Mouse (Mus musculus) liver, adult 2 months (tissue): ENCODE data around the gene Rgs8. TPM values are rescaled to one million over a fixed set of nuclear protein-coding genes. Genes with fewer than 3 reads are reported as not detected.

Source experiments
- DNase-seq: peaks from one replicate; pipeline ENCODE4 v3.0.0-alpha.2; 2011; ENCODE audit warnings: low read depth, low spot score; ENCODE audit errors: extremely low read depth
- H3K27ac ChIP-seq: fragments of 200-500 bp; replicated peaks from 2 replicates; pipeline ENCODE4 v1.5.1; 2012; ENCODE audit warnings: low read depth, mild to moderate bottlenecking, control low read depth, inconsistent platforms, low read length; ENCODE audit not compliant: insufficient read depth
- H3K27me3 ChIP-seq: fragments of 200-500 bp; 2 replicates; pipeline ENCODE4 v1.6.1; 2012; ENCODE audit warnings: mild to moderate bottlenecking, moderate library complexity, low read length, inconsistent platforms; ENCODE audit not compliant: control insufficient read depth, insufficient read depth
- H3K36me3 ChIP-seq: fragments of 200-500 bp; 2 replicates; pipeline ENCODE4 v1.6.1; 2012; ENCODE audit warnings: low read length, inconsistent platforms; ENCODE audit not compliant: control insufficient read depth, insufficient read depth
- H3K4me1 ChIP-seq: fragments of 200-500 bp; 2 replicates; pipeline ENCODE4 v1.6.1; 2011; ENCODE audit warnings: low read length; ENCODE audit not compliant: control insufficient read depth, insufficient read depth
- H3K4me3 ChIP-seq: fragments of 200-500 bp; 2 replicates; pipeline ENCODE4 v1.5.1; 2011; ENCODE audit warnings: low read depth, mild to moderate bottlenecking, control low read depth, low read length, moderate library complexity; ENCODE audit not compliant: insufficient read depth
- H3K79me2 ChIP-seq: fragments of 200-500 bp; 2 replicates; pipeline ENCODE4 v1.6.1; 2012; ENCODE audit warnings: inconsistent platforms, mild to moderate bottlenecking, low read length, moderate library complexity; ENCODE audit not compliant: control insufficient read depth, insufficient read depth
- H3K9ac ChIP-seq: fragments of 200-500 bp; 2 replicates; pipeline ENCODE4 v1.6.1; 2012; ENCODE audit warnings: low read depth, mild to moderate bottlenecking, control low read depth, inconsistent platforms, low read length
- CTCF ChIP-seq: fragments of 200-500 bp; IDR thresholded peaks from 2 replicates; pipeline ENCODE4 v1.5.1; 2011; ENCODE audit warnings: low read depth, low read length, control low read depth
- POLR2A ChIP-seq: fragments of 200-500 bp; IDR thresholded peaks from 2 replicates; pipeline ENCODE4 v1.6.1; 2011; ENCODE audit warnings: low read length, control low read depth; ENCODE audit not compliant: insufficient read depth; ENCODE audit errors: extremely low read depth
- WGBS: fragments of 180-500 bp; shearing (Covaris S2); methylation state at CpG from one replicate; pipeline ENCODE4 v1.1.7; 2018; 5-methylcytosine and 5-hydroxymethylcytosine counted together
- polyA plus RNA-seq: library from polyadenylated mRNA; depleted of rRNA; stranded (reverse); fragments of >200 nt; gene quantifications from 2 replicates; pipeline ENCODE4 v1.2.3, GENCODE M21; 2012
- total RNA-seq: library from RNA; depleted of rRNA; stranded (reverse); fragments of >200 nt; gene quantifications from 2 replicates; pipeline ENCODE4 v1.2.3, GENCODE M21; 2014

Rgs8 gene
- total and polyA plus RNA-seq, 2 experiments = 0.09 TPM; not detected in 1

- DNase-seq = peak; percentile 58
- TF ChIP-seq CTCF = peak; percentile 76
- no peak for TF ChIP-seq POLR2A
- Histone ChIP-seq H3K27me3 (no peaks in the 10 kb centered on the region), H3K79me2 (no peaks in the 10 kb centered on the region), H3K9ac (peak overlapping the region; percentile 22; the same call in 1 of the 2 replicates), H3K36me3 (peaks cover 11% of the 10 kb centered on the region; the same call in 1 of the 2 replicates), H3K4me1 (peaks cover 13% of the 10 kb centered on the region), H3K27ac (no peak overlapping the region; the same call in 1 of the 2 replicates), H3K4me3 (peak overlapping the region; percentile 6)
- WGBS = 32% methylated on average over 11 of the region's 11 CpGs
Observed at GRCm38 (mm10) chr1:153742374-153743155, 89.7 kb downstream of the Rgs8 start.

- no peak overlapping the region for H3K9ac ChIP-seq
Observed at GRCm38 (mm10) chr1:153746119-153746670, 93.4 kb downstream of the Rgs8 start.

GRCm38 (mm10) chr1:153746728-153747127 lies 93.9 kb downstream of the Rgs8 start:
- no peaks in the 10 kb centered on the region for H3K27me3 ChIP-seq
- peak; percentile 34 for DNase-seq
- no peak overlapping the region for H3K4me3 ChIP-seq
- under 1% methylated on average over 12 of the region's 12 CpGs for WGBS
- peaks cover 12% of the 10 kb centered on the region for H3K4me1 ChIP-seq
- TF ChIP-seq POLR2A (no peak), CTCF (peak; percentile 93)
- peaks cover 9% of the 10 kb centered on the region; the same call in 1 of the 2 replicates for H3K36me3 ChIP-seq
- H3K27ac ChIP-seq = no peak overlapping the region
- H3K9ac ChIP-seq = no peak overlapping the region
- no peaks in the 10 kb centered on the region for H3K79me2 ChIP-seq

More at GRCm38 (mm10) chr1:153746119-153746670, 93.4 kb downstream of the Rgs8 start:
- H3K4me1 ChIP-seq = peaks cover 12% of the 10 kb centered on the region
- no peaks in the 10 kb centered on the region for H3K79me2 ChIP-seq
- no peaks in the 10 kb centered on the region for H3K27me3 ChIP-seq
- H3K4me3 ChIP-seq = no peak overlapping the region
- H3K36me3 ChIP-seq = peaks cover 11% of the 10 kb centered on the region; the same call in 1 of the 2 replicates
- no peak overlapping the region; the same call in 1 of the 2 replicates for H3K27ac ChIP-seq
- TF ChIP-seq POLR2A (no peak), CTCF (no peak)
- DNase-seq = no peak
- WGBS = 74% methylated on average over 14 of the region's 14 CpGs

GRCm38 (mm10) chr1:153747861-153748530 lies 95.2 kb downstream of the Rgs8 start:
- H3K79me2 ChIP-seq = no peaks in the 10 kb centered on the region
- no peak overlapping the region for H3K9ac ChIP-seq
- no peak for DNase-seq
- 0 out of 2 replicates have a peak overlapping the region, but pooled peaks have one; percentile 19 for H3K27ac ChIP-seq
- WGBS = 69% methylated on average over 12 of the region's 12 CpGs
- H3K27me3 ChIP-seq = no peaks in the 10 kb centered on the region
- peaks cover 10% of the 10 kb centered on the region for H3K4me1 ChIP-seq
- H3K4me3 ChIP-seq = no peak overlapping the region
- TF ChIP-seq CTCF (no peak), POLR2A (no peak)
- peaks cover 7% of the 10 kb centered on the region; the same call in 1 of the 2 replicates for H3K36me3 ChIP-seq

- H3K36me3 ChIP-seq = peaks cover 3% of the 10 kb centered on the region; the same call in 1 of the 2 replicates
- H3K4me3 ChIP-seq = no peak overlapping the region
- H3K27ac ChIP-seq = 0 out of 2 replicates have a peak overlapping the region, but pooled peaks have one; percentile 19
- no peak for DNase-seq
- WGBS = 25% methylated on average over 1 of the region's 1 CpGs
- peaks cover 8% of the 10 kb centered on the region for H3K4me1 ChIP-seq
- no peak overlapping the region for H3K9ac ChIP-seq
- TF ChIP-seq CTCF = no peak
- no peak for TF ChIP-seq POLR2A
- no peaks in the 10 kb centered on the region for H3K79me2 ChIP-seq
- H3K27me3 ChIP-seq = no peaks in the 10 kb centered on the region
Observed at GRCm38 (mm10) chr1:153748549-153748948, 95.7 kb downstream of the Rgs8 start.
